Mouse (Mus musculus): ENCODE results near the gene Il10rb. TPM values are rescaled to one million over a fixed set of nuclear protein-coding genes. Genes with fewer than 3 reads are reported as not detected.

The Il10rb gene
- polyA plus RNA-seq, 1 experiment from 2014 or later, result 12.2 TPM

DNA sequence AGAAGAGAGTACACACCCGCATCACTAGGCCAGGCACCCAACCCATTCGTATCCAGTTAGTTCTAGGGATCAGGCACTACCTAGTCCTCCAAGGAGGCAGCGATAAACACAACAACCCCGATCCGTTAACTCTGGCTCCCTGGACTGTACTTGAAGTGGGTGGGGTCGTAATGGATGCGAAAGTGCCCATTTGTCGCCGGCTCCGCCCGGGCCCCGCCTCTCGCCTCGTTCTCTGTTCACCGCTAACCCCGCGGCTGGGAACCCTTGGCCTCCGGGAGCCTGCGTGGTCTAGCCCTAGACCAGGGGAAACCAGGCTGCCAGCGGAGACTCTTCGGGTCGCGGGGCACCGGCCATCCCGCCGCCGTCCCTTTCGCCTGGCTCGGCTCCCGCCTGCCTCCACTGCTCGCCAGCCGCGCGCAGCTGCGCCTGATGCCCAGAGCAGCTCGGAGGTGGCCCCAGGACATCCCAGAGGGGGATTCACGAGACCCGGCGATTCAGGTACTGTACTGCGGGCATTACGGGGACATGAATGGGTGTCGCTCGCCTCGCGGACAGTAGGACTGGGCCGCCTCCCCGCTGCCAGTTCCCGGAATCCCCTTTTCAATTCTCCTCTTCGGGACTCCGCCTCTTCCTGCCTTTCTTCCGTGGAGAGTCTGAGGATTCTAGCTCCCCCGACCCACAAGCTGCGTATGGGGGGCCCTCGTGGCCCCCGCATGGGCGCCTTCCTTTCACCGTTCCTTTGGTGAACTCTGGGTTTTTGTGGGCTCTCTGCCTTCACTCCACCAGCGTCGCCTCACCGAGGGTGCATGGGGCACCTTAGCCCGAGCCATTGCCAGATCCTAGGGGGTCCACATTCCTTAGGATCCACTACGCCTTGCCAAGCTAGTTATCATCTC, 33.1 kb upstream of the Il10rb start, which contains the start of gene Ifnar2:
Gene Ifnar2, plus strand, starts transcription at position 207 of the 896 bp plus-strand sequence.
- no peaks in the 10 kb centered on the region for H3K36me3 ChIP-seq

DNA sequence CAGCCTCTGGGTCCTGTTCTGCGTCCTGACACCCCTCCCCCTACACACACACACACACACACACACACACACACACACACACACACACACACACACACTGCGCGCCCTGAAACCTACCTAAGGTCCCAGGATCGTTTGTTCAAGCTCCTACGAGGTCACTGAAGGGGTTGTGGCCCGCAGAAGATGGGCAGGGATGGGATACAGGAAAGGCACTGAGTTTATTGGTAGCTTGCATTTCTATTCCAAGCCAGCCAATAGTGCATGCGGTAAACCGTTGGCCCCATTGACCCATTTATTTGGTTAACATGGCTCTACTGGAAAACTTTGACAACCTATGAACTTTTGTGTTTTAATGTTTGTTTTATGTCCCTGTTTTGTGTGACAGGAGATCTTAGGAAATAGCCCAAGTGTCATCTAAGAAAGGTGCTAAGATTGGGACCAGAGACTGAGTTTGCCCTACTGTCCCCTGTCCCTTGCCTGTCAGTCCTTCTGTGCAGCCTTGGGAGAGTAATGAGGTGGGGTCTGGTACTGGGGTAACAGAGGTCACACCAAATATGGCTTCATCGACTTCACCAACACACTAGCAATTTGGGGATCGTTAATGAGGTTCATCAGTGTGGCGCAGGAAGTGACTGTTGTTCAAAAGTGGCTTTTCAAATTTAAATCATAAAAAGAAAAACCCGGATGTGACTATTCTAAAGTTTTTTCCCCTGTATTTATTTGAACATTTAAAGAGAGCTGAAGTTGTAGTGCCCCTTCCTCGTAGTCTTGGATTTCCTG, 32.3 kb upstream of the Il10rb start:
- H3K27ac ChIP-seq (replicated peaks), result peak overlapping the region; percentile 96
- WGBS, result 43% methylated on average over 13 of the region's 13 CpGs
- peaks cover 22% of the 10 kb centered on the region for H3K4me1 ChIP-seq (replicated peaks)
- peak overlapping the region; percentile 85 for H3K4me3 ChIP-seq
- no peaks in the 10 kb centered on the region for H3K9me3 ChIP-seq
- H3K27me3 ChIP-seq, result no peaks in the 10 kb centered on the region
- H3K9ac ChIP-seq, result peak overlapping the region; percentile 70
- H3K36me3 ChIP-seq, result no peaks in the 10 kb centered on the region
- peak overlapping the region; percentile 71 for H3K4me2 ChIP-seq
- ATAC-seq (ENCODE audit: low FRiP score, low read depth), result no peak

More for the DNA sequence above, 33.1 kb upstream of the Il10rb start, which contains the start of gene Ifnar2:
- Histone ChIP-seq H3K9me3 (no peaks in the 10 kb centered on the region), H3K27ac (replicated peaks) (peak within 1 kb of the TSS; percentile 96), H3K9ac (peak within 1 kb of the TSS; percentile 70), H3K4me1 (replicated peaks) (peaks cover 19% of the 10 kb centered on the region), H3K27me3 (no peaks in the 10 kb centered on the region), H3K4me3 (peak within 1 kb of the TSS; percentile 85), H3K4me2 (peak within 1 kb of the TSS; percentile 71)
- ATAC-seq (ENCODE audit: low FRiP score, low read depth), result peak; percentile 96
- under 1% methylated on average over 62 of the region's 62 CpGs for WGBS

DNA sequence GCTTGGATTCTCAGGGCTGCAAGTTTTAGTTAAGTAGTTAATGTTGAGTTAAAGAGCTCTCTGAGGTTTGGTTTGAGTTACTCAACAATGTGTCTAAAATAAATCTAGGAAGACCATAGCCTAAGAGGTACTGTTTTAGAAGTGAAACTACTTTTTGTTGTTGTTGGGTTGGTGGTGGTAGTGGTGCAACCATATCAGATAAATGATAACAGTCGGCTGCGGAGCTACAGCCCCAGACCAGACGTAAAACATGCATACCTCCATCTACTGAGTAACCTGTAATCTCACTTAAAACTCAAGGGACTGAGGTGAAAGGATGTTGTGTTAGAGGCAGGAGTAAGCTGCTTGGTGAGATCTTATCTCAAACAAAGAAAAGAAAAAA, 31.7 kb upstream of the Il10rb start:
- Histone ChIP-seq H3K4me2 (peak overlapping the region; percentile 71), H3K27me3 (no peaks in the 10 kb centered on the region), H3K9me3 (no peaks in the 10 kb centered on the region), H3K27ac (replicated peaks) (no peak overlapping the region), H3K36me3 (no peaks in the 10 kb centered on the region), H3K9ac (no peak overlapping the region), H3K4me1 (replicated peaks) (peaks cover 28% of the 10 kb centered on the region), H3K4me3 (no peak overlapping the region)
- no peak for ATAC-seq (ENCODE audit: low FRiP score, low read depth)
- WGBS, result 87% methylated on average over 3 of the region's 3 CpGs

DNA sequence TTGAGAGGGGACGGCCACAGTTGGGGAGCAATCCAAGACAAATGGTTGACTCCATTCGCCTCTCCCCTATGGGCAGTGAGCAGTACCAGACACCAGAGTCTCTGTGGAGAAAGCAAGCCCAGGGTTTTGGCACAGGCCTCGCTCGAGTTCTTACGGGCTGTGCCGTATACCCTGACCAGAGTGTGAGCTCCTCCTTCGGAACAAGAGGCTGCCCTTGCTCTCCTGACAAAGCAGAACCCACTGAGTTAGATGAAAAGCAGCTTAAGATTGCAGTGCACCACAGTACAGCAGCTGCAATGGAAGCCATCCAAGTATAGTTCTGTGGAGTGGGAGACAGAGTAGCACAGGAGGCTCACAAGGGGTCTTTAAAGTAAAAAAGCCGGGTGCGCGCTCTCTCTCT, 29.3 kb upstream of the Il10rb start:
- WGBS, result 81% methylated on average over 10 of the region's 10 CpGs
- Histone ChIP-seq H3K9me3 (no peaks in the 10 kb centered on the region), H3K4me1 (replicated peaks) (peaks cover 26% of the 10 kb centered on the region), H3K4me2 (no peak overlapping the region), H3K9ac (no peak overlapping the region), H3K36me3 (no peaks in the 10 kb centered on the region), H3K27me3 (no peaks in the 10 kb centered on the region), H3K4me3 (no peak overlapping the region), H3K27ac (replicated peaks) (peak overlapping the region; percentile 48)
- ATAC-seq (ENCODE audit: low FRiP score, low read depth), result no peak

DNA sequence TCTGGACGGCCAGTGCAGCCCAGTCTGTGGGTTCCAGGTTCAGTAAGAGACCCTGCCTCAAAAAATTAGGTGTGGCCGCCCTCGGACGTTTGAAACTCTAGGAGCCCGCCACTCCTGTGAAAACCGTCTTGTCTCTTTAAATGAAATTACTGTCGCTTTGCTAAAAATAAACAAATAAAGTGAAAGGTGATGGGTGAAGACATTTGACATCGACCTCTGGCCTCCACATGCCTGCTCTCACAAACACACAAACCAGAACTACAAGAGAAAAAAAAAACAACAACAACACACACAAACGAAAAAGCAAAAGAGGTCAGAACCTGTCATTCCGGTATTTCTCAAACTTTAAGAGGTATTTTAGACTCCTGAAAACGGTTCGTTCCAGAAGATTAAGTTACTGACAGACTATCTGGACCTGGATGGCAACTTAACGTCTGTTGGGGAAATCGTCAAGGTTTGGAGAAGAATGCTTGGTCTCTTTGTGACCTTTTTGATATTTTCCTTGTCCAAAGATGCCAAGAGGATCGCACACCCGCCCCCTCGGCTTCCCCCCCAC, 27.5 kb upstream of the Il10rb start:
- Histone ChIP-seq H3K4me2 (no peak overlapping the region), H3K27ac (replicated peaks) (peak overlapping the region; percentile 68; the same call in 1 of the 2 replicates), H3K4me3 (no peak overlapping the region), H3K4me1 (replicated peaks) (peaks cover 23% of the 10 kb centered on the region), H3K36me3 (no peaks in the 10 kb centered on the region), H3K9me3 (no peaks in the 10 kb centered on the region), H3K27me3 (no peaks in the 10 kb centered on the region), H3K9ac (no peak overlapping the region)
- no peak for ATAC-seq (ENCODE audit: low FRiP score, low read depth)
- 55% methylated on average over 17 of the region's 17 CpGs for WGBS

DNA sequence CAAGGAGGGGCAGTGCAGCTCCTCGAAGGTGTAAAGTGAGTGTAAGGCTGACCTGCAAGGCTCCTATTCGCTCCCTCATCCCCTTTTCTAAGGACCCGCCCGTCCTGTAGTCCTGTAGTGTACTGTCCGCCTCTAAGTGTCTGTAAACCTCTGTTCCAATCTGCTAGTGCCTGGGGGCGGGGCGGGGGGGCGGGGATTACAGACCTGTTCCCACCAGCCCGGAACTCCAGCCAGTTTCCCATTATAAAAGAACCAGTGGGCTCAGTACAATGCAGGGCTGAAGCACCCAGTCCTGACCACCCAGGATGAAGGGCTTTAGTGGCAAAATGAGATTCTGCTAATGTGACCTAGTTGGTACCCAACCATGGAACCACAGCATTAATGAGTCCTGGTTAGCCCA, 27.0 kb upstream of the Il10rb start:
- 29% methylated on average over 9 of the region's 9 CpGs for WGBS
- Histone ChIP-seq H3K4me1 (replicated peaks) (peaks cover 19% of the 10 kb centered on the region), H3K4me3 (no peak overlapping the region), H3K36me3 (peaks cover under 1% of the 10 kb centered on the region; the same call in 1 of the 2 replicates), H3K27me3 (no peaks in the 10 kb centered on the region), H3K27ac (replicated peaks) (peak overlapping the region; percentile 68; the same call in 1 of the 2 replicates), H3K9me3 (no peaks in the 10 kb centered on the region), H3K4me2 (no peak overlapping the region), H3K9ac (no peak overlapping the region)
- peak; percentile 57; the same call in 1 of the 2 replicates for ATAC-seq (ENCODE audit: low FRiP score, low read depth)

DNA sequence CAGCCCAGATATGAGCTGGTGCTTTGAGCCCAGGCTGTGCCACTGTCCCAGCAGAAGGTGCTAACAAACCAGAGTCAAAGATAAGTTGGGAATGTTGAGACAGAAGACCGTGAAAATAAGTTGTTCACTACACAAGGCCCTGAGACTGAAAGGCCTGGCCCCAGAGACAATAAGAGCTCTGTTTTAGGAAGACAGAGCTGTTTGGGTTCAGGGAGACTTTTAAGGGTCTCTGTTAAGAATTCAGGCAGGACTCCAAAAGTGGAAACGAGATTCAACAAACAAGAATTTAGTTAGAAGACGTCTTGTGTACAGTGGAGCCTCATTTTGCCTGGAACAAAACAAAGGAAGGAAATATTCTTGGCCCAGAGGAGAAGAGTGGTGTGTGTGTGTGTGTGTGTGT, 26.6 kb upstream of the Il10rb start:
- Histone ChIP-seq H3K36me3 (peaks cover 5% of the 10 kb centered on the region; the same call in 1 of the 2 replicates), H3K4me3 (no peak overlapping the region), H3K27me3 (no peaks in the 10 kb centered on the region), H3K9me3 (no peaks in the 10 kb centered on the region), H3K4me2 (no peak overlapping the region), H3K4me1 (replicated peaks) (peaks cover 15% of the 10 kb centered on the region; the same call in 1 of the 2 replicates), H3K27ac (replicated peaks) (peak overlapping the region; percentile 68; the same call in 1 of the 2 replicates), H3K9ac (no peak overlapping the region)
- 46% methylated on average over 3 of the region's 3 CpGs for WGBS
- ATAC-seq (ENCODE audit: low FRiP score, low read depth), result peak; percentile 47; the same call in 1 of the 2 replicates

DNA sequence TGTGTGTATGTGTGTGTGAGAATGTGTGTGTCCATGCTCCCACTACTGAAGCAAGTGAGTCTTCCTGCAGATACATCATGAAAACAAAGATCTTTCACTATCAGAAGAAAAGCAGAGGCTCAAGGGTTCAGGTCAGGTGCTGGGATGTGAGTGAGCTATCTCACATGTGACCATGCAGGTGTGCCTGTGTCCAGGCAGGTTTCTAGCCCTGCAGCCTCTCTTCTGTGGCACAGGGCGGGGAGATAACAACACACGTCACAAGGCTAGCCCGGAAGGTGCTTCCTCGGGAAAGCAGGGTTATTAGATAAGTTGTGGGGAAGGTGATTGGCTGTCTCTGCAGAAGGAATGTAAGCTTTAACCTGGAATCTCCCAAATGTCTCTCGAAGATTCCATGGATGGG, 25.8 kb upstream of the Il10rb start:
- Histone ChIP-seq H3K27ac (replicated peaks) (no peak overlapping the region), H3K9ac (no peak overlapping the region), H3K9me3 (no peaks in the 10 kb centered on the region), H3K27me3 (no peaks in the 10 kb centered on the region), H3K4me1 (replicated peaks) (peaks cover 8% of the 10 kb centered on the region; the same call in 1 of the 2 replicates), H3K36me3 (peaks cover 10% of the 10 kb centered on the region), H3K4me3 (no peak overlapping the region), H3K4me2 (no peak overlapping the region)
- no peak for ATAC-seq (ENCODE audit: low FRiP score, low read depth)
- WGBS, result 92% methylated on average over 5 of the region's 5 CpGs

DNA sequence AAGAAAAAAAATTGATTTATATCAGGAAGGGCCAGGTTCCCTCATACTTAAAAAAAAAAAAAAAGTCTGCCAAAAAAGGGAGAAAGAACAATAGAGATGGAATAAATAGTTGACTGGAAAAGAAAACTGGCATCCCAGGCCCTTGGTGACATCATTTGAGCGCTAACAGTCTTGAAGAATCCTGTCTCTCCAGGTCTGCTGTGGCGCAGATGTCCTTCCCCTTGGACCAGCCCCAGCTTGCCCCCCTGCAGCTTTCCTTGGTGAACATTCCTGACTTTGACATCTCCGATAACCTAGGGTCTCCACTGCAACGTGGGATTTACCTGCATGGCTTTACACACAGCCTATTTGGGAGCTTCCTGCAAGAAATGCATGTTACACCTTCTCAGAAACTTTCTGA, 24.4 kb upstream of the Il10rb start:
- Histone ChIP-seq H3K4me3 (no peak overlapping the region), H3K9ac (no peak overlapping the region), H3K36me3 (peaks cover 10% of the 10 kb centered on the region), H3K27me3 (no peaks in the 10 kb centered on the region), H3K9me3 (no peaks in the 10 kb centered on the region), H3K4me2 (no peak overlapping the region), H3K27ac (replicated peaks) (no peak overlapping the region), H3K4me1 (replicated peaks) (peaks cover 8% of the 10 kb centered on the region; the same call in 1 of the 2 replicates)
- no peak for ATAC-seq (ENCODE audit: low FRiP score, low read depth)
- WGBS, result 84% methylated on average over 4 of the region's 4 CpGs

DNA sequence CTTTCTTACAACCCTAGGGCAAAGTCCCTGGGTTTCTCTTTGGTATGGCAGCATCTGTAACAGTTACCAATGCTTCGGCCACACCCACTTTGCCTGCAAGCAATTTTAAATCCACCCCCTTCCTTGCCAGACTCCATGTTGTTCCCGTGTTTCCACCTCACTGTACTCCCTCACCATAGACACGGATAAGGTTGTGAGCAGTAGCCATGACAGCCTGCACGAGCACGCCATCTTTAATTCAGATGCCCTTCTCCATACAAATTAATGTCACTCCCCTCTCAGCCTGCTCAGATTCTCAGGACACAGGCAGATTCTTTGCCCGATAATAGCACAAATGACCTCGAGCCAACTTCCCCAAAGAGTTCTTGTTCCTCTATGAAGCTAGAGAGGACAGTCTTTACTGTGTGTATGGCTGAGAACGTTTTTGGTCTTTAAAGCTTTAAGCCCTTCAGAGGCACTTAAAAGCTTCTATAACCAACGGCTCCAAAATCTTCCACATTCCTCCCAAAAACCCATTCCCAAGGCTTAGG, 23.6 kb upstream of the Il10rb start:
- Histone ChIP-seq H3K27me3 (no peaks in the 10 kb centered on the region), H3K27ac (replicated peaks) (no peak overlapping the region), H3K9me3 (no peaks in the 10 kb centered on the region), H3K4me3 (no peak overlapping the region), H3K36me3 (peaks cover 14% of the 10 kb centered on the region), H3K4me2 (no peak overlapping the region), H3K9ac (no peak overlapping the region), H3K4me1 (replicated peaks) (peaks cover 8% of the 10 kb centered on the region; the same call in 1 of the 2 replicates)
- 91% methylated on average over 9 of the region's 9 CpGs for WGBS
- no peak for ATAC-seq (ENCODE audit: low FRiP score, low read depth)

DNA sequence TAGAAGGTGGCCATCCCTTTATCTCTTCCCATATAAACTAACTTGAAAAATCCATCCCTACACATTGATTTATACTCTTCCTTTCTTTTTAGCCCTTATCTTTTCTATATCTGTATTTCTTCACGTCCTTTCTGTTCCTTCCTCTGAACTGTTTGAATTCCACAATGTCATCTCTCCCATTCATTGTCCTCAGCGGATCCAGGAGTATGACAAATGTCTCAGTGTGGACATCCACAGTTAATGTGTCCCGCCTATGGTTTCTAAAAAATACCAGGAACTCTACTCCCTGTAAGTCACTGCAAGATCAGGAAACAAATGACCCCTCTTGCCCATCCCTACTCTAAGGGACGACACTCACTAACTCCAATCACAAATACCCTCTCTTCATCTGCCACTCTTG, 21.7 kb upstream of the Il10rb start:
- H3K27ac ChIP-seq (replicated peaks), result no peak overlapping the region
- H3K36me3 ChIP-seq, result peaks cover 19% of the 10 kb centered on the region
- no peak overlapping the region for H3K4me3 ChIP-seq
- no peak for ATAC-seq (ENCODE audit: low FRiP score, low read depth)
- H3K27me3 ChIP-seq, result no peaks in the 10 kb centered on the region
- H3K9ac ChIP-seq, result no peak overlapping the region
- H3K4me2 ChIP-seq, result no peak overlapping the region
- 89% methylated on average over 4 of the region's 4 CpGs for WGBS
- H3K9me3 ChIP-seq, result no peaks in the 10 kb centered on the region
- 0 out of 2 replicates have a peak, but pooled peaks cover under 1% of the 10 kb centered on the region for H3K4me1 ChIP-seq (replicated peaks)
